Comparison of ENCODE assay signal across 19 mouse cellular contexts in the genomic region with DNA sequence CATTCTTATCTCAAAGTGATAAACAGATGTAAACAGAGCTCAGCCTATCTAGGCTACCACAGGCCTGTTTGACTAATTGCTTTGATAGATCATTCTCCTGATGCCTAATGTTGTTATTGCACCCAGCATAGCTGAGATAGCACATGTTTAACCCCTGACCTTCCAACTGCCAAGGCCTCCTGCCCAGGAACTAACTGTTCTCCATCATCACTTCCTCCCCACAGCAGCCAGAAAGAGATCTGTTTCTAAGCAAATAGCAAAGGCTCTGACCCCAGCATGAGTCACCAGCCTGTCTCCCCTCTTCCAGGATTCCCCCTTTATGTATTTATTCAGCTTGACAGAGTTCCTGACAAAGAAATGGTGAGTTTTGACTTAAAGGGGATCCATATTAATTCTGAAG. TPM values are rescaled to one million over a fixed set of nuclear protein-coding genes. Genes with fewer than 3 reads are reported as not detected.
DNase-seq lines count a peak whose midpoint lies in the region; ATAC-seq and TF ChIP-seq lines count a peak whose summit lies in the region.
"Had no signal": no experiment of that assay in that cellular context is flagged by ENCODE, and none has a peak within 500 bp of the region (broad histone marks: within the 10 kb centered on the region; RNA-seq: fewer than 3 reads in every experiment).

No protein-coding gene starts in this region.

- H3K4me3 ChIP-seq in heart, embryonic 10.5 days: no peak overlapping the region
- no peak overlapping the region for H3K4me3 ChIP-seq in lung, embryonic 14.5 days (ENCODE audit: low read depth, low read length)
- H3K4me3 ChIP-seq in intestine, embryonic 16.5 days (ENCODE audit: low read length): no peak overlapping the region
- H3K4me3 ChIP-seq: heart, embryonic 13.5 days; hindbrain, embryonic 13.5 days had no signal

- H3K9ac ChIP-seq in lung, embryonic 14.5 days: no peak overlapping the region
- no peak overlapping the region for H3K9ac ChIP-seq in intestine, embryonic 16.5 days (ENCODE audit: low read depth, low read length)
- H3K9ac ChIP-seq: heart, embryonic 13.5 days; hindbrain, embryonic 13.5 days had no signal

- H3K4me2 ChIP-seq in lung, embryonic 14.5 days: no peak overlapping the region
- H3K4me2 ChIP-seq in intestine, embryonic 16.5 days (ENCODE audit: low read depth, low read length): no peak overlapping the region
- H3K4me2 ChIP-seq: heart, embryonic 13.5 days; hindbrain, embryonic 13.5 days had no signal

- no peak for TF ChIP-seq CTCF in lung, embryonic 14.5 days (IDR thresholded peaks at IDR 0.05; ENCODE audit: low read depth)

- ATAC-seq in lung, embryonic 14.5 days (ENCODE audit: insufficient read depth): no peak
- peak; percentile 70 for ATAC-seq in intestine, embryonic 16.5 days

- H3K9me3 ChIP-seq in heart, embryonic 10.5 days: no peaks in the 10 kb centered on the region
- no peaks in the 10 kb centered on the region for H3K9me3 ChIP-seq in lung, embryonic 14.5 days (ENCODE audit: low read depth, low read length)
- no peaks in the 10 kb centered on the region for H3K9me3 ChIP-seq in intestine, embryonic 16.5 days (ENCODE audit: control insufficient read depth, low read length)
- H3K9me3 ChIP-seq: heart, embryonic 13.5 days; hindbrain, embryonic 13.5 days had no signal

- peak; percentile 75 for DNase-seq in heart, embryonic 10.5 days (ENCODE audit: low spot score)
- DNase-seq in heart, postnatal 10 days: no peak
- peak; percentile 3 for DNase-seq in lung, embryonic 14.5 days
- DNase-seq in lung, postnatal 14 days: no peak
- peak; percentile 32 for DNase-seq in NIH3T3 (ENCODE audit: low read depth)
- no peak for DNase-seq in cerebellum, adult 11 months
- no peak for DNase-seq in gastrocnemius, postnatal 14 days
- DNase-seq: adrenal gland, postnatal 10 days; cerebellum, adult 9-10 months; kidney, adult 18-20 months; liver; lung, adult 2 months; thymus, postnatal 4 days had no signal

- peaks cover 5% of the 10 kb centered on the region; the same call in 1 of the 2 replicates for H3K4me1 ChIP-seq in heart, embryonic 10.5 days
- H3K4me1 ChIP-seq in lung, embryonic 14.5 days (ENCODE audit: insufficient read depth): no peaks in the 10 kb centered on the region
- no peaks in the 10 kb centered on the region for H3K4me1 ChIP-seq in intestine, embryonic 16.5 days (ENCODE audit: control insufficient read depth, insufficient read depth, low read length)
- H3K4me1 ChIP-seq: heart, embryonic 13.5 days; hindbrain, embryonic 13.5 days had no signal

- intact Hi-C loops in heart, postnatal 10 days (cut with DNase I): no loop called here
- intact Hi-C loops in gastrocnemius, postnatal 14 days (cut with DNase I; ENCODE audit: low total_unique reads): no loop called here

- H3K27ac ChIP-seq in heart, embryonic 10.5 days: no peak overlapping the region
- no peak overlapping the region for H3K27ac ChIP-seq in lung, embryonic 14.5 days (ENCODE audit: low read depth)
- no peak overlapping the region for H3K27ac ChIP-seq in intestine, embryonic 16.5 days (ENCODE audit: low read length)
- H3K27ac ChIP-seq: heart, embryonic 13.5 days; hindbrain, embryonic 13.5 days had no signal

- H3K27me3 ChIP-seq in heart, embryonic 10.5 days (ENCODE audit: insufficient read depth, poor library complexity, severe bottlenecking): no peaks in the 10 kb centered on the region
- H3K27me3 ChIP-seq in lung, embryonic 14.5 days (ENCODE audit: insufficient read depth, low read length): no peaks in the 10 kb centered on the region
- H3K27me3 ChIP-seq in intestine, embryonic 16.5 days (replicated peaks; ENCODE audit: control insufficient read depth, insufficient read depth, low read length): no peaks in the 10 kb centered on the region
- H3K27me3 ChIP-seq: heart, embryonic 13.5 days; hindbrain, embryonic 13.5 days had no signal

- H3K36me3 ChIP-seq in heart, embryonic 10.5 days: no peaks in the 10 kb centered on the region
- no peaks in the 10 kb centered on the region for H3K36me3 ChIP-seq in lung, embryonic 14.5 days (ENCODE audit: insufficient read depth)
- no peaks in the 10 kb centered on the region for H3K36me3 ChIP-seq in intestine, embryonic 16.5 days (ENCODE audit: control insufficient read depth, insufficient read depth, low read length)
- H3K36me3 ChIP-seq: heart, embryonic 13.5 days; hindbrain, embryonic 13.5 days had no signal

RNA-seq across cellular contexts. Expression of a gene that starts 50.4 kb away (rescaled TPM):
- 20.7 and 29.0 TPM in 2 replicates for polyA plus RNA-seq in heart, embryonic 10.5 days (2016; fragmentation: Nextera tagmentation; extraction: Ambion mirVana)
- total RNA-seq in heart, postnatal 10 days (2021): 10 to 100 TPM; 11.8 to 18.0 TPM
- 14.1 and 15.6 TPM in 2 replicates for polyA plus RNA-seq in lung, embryonic 14.5 days (2014; fragmentation: Nextera tagmentation; extraction: Ambion mirVana)
- polyA plus RNA-seq in intestine, embryonic 16.5 days (2015; fragmentation: Nextera tagmentation; extraction: Ambion mirVana): 8.5 and 8.6 TPM in 2 replicates
- total RNA-seq in gastrocnemius, postnatal 14 days (2021): 10 to 100 TPM in 1 of 2 experiments, 1 to 10 TPM in 1; 6.3 to 10.9 TPM
- total RNA-seq: megakaryocyte progenitor cell, adult 5-6 weeks; monocyte, adult 5-6 weeks; neutrophil, adult 5-6 weeks had no signal

Comparison
In these comparisons a context has a peak if more than half of its experiments do, and no peak if none do; other contexts are left out.
1. DNase-seq: peak in heart, embryonic 10.5 days (single experiment), lung, embryonic 14.5 days (single experiment) and NIH3T3 (single experiment); none in heart, postnatal 10 days (0 of 2), lung, postnatal 14 days (single experiment), cerebellum, adult 11 months (single experiment) and gastrocnemius, postnatal 14 days (single experiment).